Mouse (Mus musculus): Measurements from ENCODE around the gene Sgca. TPM values are rescaled to one million over a fixed set of nuclear protein-coding genes. Genes with fewer than 3 reads are reported as not detected.
"Not testable (repeated sequence)": the region's sequence is repeated elsewhere in the genome, so short reads cannot be mapped to it uniquely, and the experiment has no call there.

Gene Sgca
- total RNA-seq, 1 experiment from 2014 or later: not detected

DNA sequence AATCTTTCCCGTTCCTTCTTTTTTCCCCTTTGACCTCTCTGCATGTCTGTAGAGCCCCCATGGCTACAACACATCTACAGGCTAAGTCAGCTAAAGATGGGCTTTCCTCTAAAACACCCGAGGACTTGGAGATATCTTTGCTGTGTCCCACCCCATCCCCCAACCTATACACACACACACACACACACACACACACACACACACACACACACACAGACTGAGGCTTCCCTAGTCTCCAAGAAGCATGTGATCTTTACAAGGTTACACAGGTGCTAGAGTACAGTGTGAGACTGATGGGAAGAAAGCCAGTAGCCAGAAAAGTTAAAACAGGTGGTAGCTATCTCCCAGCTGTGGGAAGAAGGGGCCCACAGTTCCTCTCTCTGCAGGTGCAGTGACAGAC lies 10.3 kb upstream of the Sgca start:
- no peak for DNase-seq

DNA sequence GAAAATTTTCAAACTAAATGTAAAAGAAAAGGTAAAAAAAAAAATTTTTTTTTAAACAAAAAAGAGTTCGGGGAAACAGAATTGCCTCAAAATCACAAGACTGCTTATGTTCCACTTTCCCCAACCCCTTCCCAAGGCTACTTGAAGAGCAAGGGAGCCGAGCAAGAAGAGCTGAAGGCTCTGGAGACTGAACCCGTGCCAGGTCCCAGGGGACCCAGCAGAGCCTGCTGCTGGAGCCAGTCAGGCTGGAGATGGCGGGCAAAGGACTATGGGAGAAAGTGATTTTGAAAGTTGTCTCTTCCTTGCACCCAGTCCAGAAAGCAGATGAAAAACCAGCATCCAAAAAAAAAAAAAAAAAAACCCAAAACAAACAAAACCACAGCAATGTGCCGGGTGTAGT lies 9.7 kb upstream of the Sgca start:
- DNase-seq: no peak

DNA sequence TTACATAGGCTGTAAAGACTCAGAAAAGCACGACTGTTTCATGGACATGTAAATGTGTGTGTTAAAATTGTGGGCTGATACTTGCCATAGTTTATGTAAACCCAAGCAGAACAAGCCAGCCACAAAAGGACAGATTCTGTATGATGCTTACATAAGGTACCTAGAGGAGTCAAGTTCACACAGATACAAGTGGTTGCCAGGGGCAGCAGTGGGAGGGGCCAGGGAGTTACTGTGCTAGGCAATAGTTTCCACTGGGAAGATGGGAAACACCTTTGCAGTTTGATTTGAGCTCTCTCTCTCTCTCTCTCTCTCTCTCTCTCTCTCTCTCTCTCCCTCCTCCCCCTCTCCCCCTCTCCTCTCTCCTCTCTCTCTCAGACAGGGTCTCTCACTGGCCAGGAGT lies 9.0 kb upstream of the Sgca start:
- DNase-seq: no peak

DNA sequence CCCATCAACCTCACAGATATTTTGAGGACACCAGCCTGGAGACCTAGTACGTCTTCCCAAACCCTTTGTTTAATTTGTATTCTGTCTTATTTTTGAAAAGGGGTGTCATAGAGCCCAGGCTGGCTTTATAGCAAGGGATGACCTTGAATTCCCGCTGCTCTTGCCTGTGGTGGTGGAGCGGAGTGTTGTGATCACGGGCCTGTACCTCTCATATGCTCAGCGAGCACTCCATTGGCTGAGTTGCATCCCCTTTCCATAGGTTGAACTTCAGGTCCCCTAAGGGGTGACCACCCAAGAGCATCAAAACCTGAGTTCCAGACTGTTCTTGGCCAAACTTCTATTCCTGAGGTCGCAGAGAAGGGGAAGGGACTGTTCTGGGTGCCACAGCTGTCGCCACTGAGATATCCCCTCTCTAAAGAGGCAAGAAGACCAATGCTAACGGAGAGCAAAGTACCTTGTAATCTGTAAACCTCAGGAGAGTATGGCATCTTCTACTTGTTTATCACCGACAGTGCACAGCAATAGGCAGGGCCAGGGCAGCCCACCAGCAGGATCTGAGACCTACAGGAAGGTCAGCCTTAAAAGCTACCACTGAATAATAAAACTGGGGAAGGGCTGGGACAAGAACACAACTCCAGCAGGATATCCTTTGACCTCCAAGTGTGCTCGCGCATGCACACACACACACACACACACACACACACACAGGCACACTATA lies 3.5 kb upstream of the Sgca start:
- no peak for DNase-seq

DNA sequence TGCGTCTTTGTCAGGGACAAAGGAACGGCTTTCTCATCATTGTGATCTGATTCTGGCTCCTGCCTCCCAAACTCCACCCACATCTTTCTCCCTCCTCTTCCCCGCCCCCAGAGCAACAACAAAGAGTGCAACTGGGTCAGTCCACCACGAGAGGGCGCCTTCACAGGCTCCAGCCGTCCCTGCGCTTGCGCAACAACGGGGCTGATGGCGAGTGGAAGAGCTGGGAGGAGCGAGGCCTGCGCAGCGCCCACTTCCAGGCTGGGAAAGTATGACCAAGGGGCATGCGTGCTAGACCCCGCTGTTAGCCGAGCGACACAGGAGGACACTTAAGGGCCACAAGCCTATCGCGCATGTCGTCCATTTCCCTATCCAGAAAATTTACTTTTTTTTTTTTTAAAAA lies 2.8 kb upstream of the Sgca start:
- DNase-seq: peak; percentile 98

DNA sequence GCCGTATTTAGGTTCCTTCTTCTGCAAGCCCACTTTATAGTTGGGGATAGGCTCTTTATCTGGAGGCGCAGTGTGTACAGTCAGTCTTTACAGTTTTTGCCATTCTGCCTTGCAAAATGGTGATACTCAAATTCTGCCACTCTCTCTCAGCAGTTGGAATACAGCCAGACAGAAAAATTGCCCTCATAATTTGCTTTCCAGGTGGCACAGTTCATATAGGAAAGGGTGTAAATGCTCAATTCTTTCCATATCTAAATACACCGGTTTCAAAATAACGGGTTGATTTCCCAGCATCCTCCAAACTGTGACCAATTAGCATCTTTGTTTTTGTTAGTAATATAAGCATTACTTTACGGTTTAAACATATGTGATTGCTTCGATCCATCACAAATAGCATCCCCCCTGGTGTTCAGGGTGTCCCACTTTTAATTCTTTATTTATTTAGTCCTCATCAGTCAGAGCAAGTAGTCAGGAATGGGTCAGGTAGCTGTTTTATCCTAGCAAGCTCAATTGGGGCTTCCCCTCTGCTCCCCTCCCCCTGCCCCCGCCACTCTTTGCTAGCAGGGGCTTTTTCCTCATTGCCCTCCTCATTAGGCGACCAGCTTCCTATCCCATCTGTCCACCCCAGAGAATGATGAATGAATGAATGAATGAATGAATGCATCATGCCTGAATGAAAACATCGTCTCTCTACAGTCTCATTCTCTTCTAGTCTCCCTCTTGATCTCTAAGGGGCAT lies 2.2 kb upstream of the Sgca start:
- DNase-seq: no peak

DNA sequence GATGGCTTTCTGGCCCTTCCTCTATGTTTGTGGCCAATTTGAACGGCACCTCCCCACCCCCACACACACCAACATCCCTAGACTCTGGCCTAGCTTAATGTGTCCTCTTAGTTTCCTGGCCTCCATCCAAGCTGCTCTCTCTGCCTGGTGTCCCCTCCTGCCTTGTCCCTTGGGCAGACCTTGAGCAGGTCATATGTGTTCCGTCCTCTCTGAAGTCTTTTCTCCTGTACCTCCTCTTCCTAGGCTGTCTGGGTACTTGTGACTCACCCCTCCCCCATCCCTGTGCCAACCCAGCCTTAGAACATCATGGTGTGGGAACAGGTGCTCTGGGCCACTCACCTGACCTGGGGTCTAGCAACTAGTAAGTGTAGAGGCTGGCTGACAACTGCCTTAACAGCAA lies 1.2 kb downstream of the Sgca start:
- DNase-seq: no peak

DNA sequence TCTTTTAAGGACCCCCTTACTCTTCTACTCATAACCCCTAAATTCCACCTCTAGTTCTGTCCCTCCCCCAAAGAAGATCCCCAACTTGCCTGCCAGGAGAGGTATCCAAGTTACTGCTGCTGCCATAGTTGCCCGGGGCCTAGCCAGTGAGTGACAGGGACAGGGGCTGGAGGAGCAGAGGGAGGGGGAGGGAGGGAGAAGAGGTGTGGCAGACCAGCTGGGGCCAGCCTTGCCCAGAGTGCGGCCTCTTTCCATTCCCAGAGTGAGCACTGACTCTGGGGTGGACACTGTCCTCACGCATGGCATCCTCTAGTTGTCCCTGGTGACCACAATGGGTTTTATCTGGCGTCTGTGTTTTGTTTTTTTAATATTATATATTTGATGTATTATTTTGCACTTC lies 2.8 kb downstream of the Sgca start:
- DNase-seq: no peak

DNA sequence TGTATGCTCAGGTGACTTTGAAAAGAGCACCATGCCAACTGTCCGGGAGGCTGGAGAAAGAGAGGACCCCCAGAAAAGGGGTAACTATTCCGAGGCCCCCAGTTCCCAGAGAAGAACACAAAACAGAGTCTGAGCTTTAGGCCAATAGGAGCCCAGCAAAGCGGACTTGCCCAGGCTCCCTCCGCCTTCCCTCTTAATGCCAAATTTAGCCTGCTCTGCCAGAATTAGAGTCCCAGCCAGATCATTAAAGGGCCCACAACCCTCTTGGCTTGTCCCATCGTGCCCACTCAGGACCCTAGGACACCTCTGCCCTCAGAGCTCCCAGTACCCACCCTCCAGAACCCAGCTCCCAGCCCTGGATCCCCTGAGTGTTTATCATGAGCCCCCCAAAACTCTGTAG lies 3.2 kb downstream of the Sgca start:
- no peak for DNase-seq

DNA sequence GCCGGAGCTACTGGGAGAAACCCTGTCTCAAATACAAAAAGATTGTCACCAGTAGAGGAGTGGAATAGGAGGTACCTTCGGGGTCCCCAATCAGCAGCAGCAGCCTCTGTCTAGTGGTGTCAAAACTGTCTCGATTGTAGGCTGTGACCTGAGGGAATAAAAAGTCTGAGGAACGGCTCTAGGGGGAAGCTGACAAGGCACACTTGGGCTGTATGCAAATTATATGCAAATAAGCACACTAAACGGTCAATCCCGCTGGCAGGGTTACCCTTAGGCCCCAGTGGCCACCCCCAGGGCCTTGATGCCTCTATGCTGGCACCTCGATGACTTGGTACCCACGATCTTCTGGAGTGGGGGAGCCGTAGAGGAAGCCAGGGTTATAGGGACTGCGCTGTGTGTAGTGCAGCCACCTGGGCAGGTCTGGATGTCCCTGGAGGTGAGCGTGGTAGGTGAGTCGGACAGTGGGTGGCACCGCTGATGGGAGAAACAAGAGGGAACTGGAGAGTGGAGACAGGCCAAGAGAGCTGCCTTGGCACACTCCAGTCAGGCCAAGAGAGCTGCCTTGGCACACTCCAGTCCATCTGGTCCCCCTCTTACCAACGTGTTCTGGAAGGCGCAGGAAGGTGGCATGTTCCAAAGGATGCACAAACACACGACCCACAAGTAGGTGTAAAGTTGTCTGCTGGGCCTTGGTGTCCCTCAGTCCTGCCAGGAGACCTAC lies 4.1 kb downstream of the Sgca start:
- no peak for DNase-seq

DNA sequence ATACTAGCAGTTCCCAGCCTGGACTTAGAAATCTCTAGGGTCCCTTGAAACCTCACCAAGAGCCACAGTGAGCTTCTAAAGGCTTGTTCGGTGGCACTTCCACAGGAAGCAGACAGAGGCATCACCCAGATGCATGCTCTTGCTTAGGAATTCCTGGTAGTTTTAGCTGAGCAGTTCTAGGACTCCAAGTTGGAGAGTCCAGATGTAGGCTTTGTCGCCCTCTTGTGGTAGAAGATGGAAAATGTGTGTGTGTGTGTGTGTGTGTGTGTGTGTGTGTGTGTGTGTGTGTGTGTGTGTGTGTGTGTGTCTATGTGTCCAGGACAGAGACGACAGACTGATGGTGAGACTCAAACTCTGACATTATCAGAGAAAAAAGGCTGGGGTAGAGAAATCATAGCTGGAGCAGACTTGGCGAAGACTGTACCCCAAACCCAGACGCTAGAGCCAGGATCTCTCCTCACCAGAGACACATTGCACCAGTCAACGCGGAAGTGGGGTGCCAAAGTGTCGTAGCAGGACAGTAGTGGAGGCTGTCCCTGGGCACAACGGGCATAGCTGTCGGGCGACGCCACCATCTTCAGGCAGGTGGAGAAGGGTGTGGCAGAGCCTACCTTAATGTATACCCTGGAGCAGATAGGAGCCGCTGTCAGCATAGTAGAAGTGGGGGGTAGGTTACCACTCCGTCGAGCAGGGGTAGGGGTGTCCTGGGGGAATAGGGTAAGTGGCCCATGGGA lies 5.8 kb downstream of the Sgca start:
- DNase-seq: peak; percentile 53

DNA sequence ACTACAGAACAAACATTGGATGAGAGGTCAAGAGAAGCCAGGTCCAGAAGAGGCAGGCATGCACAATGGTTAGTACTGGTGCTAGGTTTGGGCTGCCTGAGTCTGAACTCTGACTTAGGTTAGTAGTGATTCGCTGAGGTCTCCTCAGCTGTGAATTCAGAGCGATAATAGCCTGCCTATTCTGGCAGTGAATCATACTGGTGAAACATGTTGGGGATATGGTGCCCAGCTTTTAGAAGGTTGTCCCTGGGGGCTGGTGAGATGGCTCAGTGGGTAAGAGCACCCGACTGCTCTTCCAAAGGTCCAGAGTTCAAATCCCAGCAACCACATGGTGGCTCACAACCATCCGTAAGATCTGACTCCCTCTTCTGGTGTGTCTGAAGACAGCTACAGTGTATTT lies 6.4 kb downstream of the Sgca start:
- not testable (repeated sequence) for DNase-seq

DNA sequence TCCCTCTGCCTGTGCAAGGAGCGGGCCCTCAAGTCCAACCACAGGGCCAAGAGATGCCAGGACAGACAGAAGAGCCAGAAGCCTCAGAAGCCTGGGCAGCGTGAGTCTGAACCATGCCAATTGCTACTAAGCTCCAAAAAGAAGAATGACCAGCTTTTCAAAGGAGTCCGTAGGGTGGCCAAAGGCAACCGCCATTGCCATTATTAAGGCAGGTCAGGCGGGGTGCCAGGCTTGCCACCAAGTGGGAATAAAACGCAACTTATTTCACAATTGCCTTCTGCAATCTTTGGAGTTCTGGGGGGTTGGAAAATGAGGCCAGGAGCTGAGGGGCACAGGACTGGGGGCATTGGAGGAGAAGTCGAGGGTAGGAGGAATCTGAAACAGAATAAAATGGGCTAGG lies 7.9 kb downstream of the Sgca start:
- peak; percentile 30 for DNase-seq

DNA sequence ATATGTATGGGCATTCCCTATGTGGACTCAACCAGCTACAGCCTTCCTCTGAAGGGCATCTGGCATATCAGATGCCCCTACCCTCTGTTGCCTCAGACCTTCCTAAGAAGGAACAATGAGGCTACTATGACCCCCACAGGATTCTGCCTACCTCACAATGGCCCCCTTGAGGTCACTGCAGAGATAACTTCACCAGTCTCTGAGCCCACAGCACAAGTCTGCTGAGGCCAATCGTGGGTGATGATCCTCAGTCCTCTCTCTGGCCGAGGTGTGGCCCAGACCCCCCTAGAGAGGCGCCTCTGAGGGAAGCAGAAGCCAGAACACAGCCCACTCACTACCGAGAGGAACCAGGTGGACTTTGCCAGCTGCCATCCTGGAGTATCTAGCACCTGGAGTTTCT lies 8.7 kb downstream of the Sgca start, which contains the start of gene Hils1:
Gene Hils1 (plus strand): TSS at position 175 of the 400 bp plus-strand sequence.
- no peak for DNase-seq

DNA sequence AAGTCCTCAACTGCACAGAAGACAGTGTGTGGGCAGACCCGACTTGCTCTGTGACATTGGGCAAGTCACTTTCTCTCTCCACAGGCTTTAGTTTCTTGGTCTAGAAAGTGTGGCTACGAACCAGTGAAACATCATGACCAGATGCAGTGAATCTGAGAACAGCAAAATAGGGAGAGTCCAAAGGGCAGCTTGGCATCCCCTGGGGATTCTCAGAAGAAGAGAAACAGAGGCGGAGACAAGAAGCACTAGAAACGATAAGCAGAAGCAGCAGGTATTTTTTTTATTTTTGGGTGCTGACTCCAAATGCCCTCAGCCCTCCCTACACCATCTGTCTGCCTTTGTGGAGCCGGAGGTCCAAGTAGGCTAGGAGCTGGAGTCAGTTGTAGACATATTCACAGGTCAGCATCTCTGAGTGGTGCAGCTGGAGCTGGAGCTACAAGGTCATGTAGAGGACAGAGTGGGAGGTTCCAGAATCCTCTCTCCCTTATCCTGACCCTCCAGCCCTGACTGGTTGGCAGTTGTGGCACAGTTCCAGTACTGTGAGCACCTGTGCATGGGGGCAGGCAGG lies 13.5 kb downstream of the Sgca start:
- no peak for DNase-seq

DNA sequence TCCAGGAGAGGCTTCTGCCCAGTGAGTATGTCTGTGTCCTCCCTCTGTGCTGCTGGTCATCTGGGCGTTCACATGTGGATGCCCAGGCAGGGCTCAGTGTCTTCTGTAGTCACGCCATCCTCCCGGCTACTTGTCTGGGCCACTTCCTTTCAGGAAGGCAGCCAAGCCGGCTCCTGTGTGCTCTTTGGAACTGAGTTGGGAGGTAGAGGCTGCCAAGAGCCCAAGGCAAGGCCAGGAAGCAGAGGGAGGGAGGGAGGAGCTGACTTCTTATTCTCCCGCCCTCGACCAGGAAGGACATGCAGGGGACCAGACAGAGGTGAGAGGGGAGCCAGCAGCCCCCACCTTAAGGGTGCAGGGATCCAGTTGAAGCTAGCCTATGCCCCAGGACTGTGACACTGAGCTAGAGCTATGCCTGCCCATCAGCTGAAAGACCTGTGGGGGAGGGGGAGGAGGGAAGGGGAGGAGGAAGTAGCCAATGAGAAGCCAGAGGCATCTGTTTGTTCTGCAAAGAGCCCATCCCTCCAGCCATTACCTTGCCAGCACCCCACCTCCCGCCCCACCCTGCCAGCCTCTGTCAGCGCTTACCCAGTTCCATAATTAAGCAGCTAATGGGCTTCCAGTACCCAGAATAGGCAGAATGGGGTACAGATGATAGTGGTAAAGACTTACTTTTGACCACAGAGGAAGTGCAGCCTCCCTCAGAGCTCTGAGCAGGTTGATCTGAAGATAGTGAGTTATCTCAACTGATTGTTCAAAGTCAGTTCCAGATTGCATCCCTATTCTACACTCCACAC lies 17.9 kb downstream of the Sgca start:
- peak; percentile 70 for DNase-seq

DNA sequence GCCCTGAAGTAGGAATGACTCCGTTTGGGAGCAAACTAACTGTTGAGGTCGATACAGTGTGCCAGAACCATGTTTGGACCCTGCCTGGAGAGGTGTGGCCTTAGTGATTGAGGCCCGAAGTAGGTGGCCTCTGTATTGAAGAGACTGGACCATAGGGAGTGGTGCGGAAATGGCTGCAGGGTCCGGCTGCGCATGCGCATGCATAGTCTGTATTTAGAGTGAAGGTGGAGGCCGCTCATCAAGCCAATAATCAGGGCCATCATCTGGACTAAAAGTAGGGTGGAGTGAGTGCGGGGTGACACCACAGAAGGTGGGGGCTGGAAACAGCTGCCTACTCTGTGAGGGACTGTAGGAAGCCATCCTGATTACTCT lies 18.4 kb downstream of the Sgca start:
- no peak for DNase-seq

DNA sequence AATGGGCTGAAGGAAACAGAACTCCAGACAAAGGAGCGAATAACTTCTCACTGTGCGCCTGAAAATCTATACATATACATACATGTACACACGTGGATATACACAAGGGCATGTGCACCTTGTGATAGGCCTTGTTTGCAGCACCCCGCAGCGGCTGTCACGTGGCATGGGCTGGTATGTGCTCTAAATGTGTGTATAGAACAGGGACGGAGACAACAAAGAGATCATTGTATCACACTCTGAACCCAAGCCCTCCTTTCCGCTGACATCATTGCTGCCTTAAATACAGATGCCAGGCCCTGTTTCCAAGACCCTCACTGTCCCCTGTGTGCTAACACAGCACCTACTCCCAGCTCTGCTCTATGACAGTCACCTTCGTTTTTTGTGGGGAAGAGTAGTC lies 21.0 kb downstream of the Sgca start:
- no peak for DNase-seq

DNA sequence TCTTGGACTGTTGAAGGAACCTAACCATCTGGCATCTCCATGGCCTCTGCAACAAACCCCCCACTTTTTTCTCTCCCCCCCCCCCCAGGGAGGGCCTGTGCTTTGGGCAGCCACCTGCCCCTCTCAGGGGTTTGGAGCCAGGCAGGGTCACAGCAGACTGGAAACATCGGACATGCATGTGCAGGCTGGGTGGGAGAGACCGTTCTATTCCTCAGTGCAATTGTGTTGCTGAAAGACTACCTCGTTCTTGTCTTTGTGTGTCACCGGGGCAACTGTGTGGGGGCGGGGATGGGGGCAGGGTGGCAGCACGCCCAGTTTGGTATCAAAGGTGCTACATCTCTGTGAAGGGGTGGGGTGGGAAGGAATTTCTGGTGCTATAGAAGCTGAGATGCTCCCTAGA lies 24.0 kb downstream of the Sgca start:
- DNase-seq: no peak

DNA sequence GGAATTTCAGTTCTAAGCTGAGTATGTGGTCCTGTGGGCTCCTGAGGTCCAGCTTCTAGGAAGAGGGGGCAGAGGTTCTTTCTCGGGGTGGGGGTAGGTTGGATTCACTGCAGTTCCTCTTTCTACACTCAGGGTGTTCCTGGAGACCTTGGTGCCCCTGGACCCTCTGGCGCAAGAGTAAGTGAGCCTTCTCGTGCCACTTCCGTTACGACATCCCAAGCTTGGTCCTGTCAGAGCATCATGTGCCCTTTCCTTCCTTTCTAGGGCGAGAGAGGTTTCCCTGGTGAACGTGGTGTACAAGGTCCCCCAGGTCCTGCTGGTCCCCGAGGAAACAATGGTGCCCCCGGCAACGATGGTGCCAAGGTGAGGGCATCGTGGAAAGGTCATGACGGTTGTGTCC lies 30.9 kb downstream of the Sgca start:
- no peak for DNase-seq

DNA sequence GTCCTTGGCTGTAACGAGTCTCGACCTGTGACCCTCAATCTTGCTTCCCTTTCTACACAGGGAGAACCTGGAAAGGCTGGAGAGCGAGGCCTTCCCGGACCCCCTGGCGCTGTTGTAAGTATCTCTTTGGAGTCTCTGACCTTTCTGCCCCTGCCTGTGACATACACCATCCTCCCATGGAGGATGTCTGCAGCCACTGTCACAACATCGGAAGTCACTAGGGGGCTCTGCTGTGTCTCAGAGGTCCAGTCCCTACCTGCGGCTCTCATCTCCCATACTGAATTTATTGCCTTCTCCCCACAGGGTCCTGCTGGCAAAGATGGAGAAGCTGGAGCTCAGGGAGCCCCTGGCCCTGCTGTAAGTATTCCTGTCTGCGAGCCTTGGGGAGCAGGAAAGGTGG lies 31.8 kb downstream of the Sgca start:
- no peak for DNase-seq

DNA sequence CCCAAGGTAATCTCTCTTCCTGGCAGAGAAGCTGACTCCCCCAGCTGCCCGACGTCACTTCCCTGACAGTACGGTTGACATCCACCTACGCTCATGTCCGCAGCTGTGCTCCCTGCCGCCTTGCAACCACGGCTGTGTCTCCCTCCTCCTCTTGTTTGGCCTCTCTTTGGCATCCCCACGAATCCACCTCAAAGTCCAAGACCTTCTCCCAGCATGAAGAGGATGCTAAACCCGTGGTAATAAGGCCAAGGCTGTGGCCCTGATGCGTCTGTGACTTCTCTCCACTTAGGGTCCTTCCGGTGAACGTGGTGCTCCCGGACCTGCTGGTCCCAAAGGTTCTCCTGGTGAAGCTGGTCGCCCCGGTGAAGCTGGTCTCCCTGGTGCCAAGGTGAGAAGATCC lies 33.1 kb downstream of the Sgca start:
- DNase-seq: no peak

Data from adrenal gland, postnatal 25 days (tissue).